Mouse (Mus musculus) right cerebral cortex, postnatal 4 days (tissue): ENCODE data around the gene Stx17.

Source experiments
- DNase-seq: peaks from one replicate; pipeline ENCODE4 v3.0.0-alpha.2; 2022

Gene Stx17

GRCm38 (mm10) chr4:48175666-48176065, 51.0 kb downstream of the Stx17 start:
- DNase-seq, result no peak

GRCm38 (mm10) chr4:48180922-48181321, 56.2 kb downstream of the Stx17 start:
- DNase-seq, result no peak

- no peak for DNase-seq
These were observed 56.7 kb downstream of the Stx17 start for GRCm38 (mm10) chr4:48181366-48181765.

- no peak for DNase-seq
These were observed 57.5 kb downstream of the Stx17 start for GRCm38 (mm10) chr4:48182115-48182806.

GRCm38 (mm10) chr4:48197925-48198324, 73.2 kb downstream of the Stx17 start:
- DNase-seq, result no peak

- DNase-seq, result no peak
These were observed 73.7 kb downstream of the Stx17 start for GRCm38 (mm10) chr4:48198447-48198846.

- DNase-seq, result no peak
These were observed 78.8 kb downstream of the Stx17 start for GRCm38 (mm10) chr4:48203564-48203963.

- DNase-seq, result peak; percentile 48
These were observed 100.5 kb downstream of the Stx17 start for GRCm38 (mm10) chr4:48225173-48225572.

- no peak for DNase-seq
These were observed 100.9 kb downstream of the Stx17 start for GRCm38 (mm10) chr4:48225604-48226003.

- no peak for DNase-seq
These were observed 102.1 kb downstream of the Stx17 start for GRCm38 (mm10) chr4:48226800-48227199.
